Mouse (Mus musculus): ENCODE measurements around the gene Ube2k.
A peak's percentile ranks its signal among the peaks of the same experiment; 100 is the strongest.

The Ube2k gene

GRCm38 (mm10) chr5:65538121-65538520, 1.1 kb downstream of the Ube2k start:
- peak; percentile 46 for DNase-seq (ENCODE audit: low spot score)

GRCm38 (mm10) chr5:65538829-65539228, 1.8 kb downstream of the Ube2k start:
- DNase-seq (ENCODE audit: low spot score), result peak; percentile 55

GRCm38 (mm10) chr5:65539786-65540185, 2.8 kb downstream of the Ube2k start:
- no peak for DNase-seq (ENCODE audit: low spot score)

GRCm38 (mm10) chr5:65541889-65542288, 4.9 kb downstream of the Ube2k start:
- no peak for DNase-seq (ENCODE audit: low spot score)

GRCm38 (mm10) chr5:65543491-65543890, 6.5 kb downstream of the Ube2k start:
- no peak for DNase-seq (ENCODE audit: low spot score)

- DNase-seq (ENCODE audit: low spot score), result no peak
Measured at GRCm38 (mm10) chr5:65544616-65545015, 7.6 kb downstream of the Ube2k start.

GRCm38 (mm10) chr5:65549677-65550076, 12.6 kb downstream of the Ube2k start:
- DNase-seq (ENCODE audit: low spot score), result peak; percentile 85

- DNase-seq (ENCODE audit: low spot score), result no peak
Measured at GRCm38 (mm10) chr5:65557109-65557508, 20.1 kb downstream of the Ube2k start.

GRCm38 (mm10) chr5:65561125-65561893, 24.3 kb downstream of the Ube2k start:
- DNase-seq (ENCODE audit: low spot score), result no peak

GRCm38 (mm10) chr5:65565486-65565885, 28.5 kb downstream of the Ube2k start:
- DNase-seq (ENCODE audit: low spot score), result no peak

GRCm38 (mm10) chr5:65574876-65575275, 37.8 kb downstream of the Ube2k start:
- DNase-seq (ENCODE audit: low spot score), result peak; percentile 49

- peak; percentile 79 for DNase-seq (ENCODE audit: low spot score)
Measured at GRCm38 (mm10) chr5:65575896-65576295, 38.9 kb downstream of the Ube2k start.

- DNase-seq (ENCODE audit: low spot score), result no peak
Measured at GRCm38 (mm10) chr5:65578545-65578944, 41.5 kb downstream of the Ube2k start.

GRCm38 (mm10) chr5:65586291-65586690, 49.3 kb downstream of the Ube2k start:
- DNase-seq (ENCODE audit: low spot score), result no peak

- no peak for DNase-seq (ENCODE audit: low spot score)
Measured at GRCm38 (mm10) chr5:65590199-65590598, 53.2 kb downstream of the Ube2k start.

GRCm38 (mm10) chr5:65592421-65592820, 55.4 kb downstream of the Ube2k start:
- DNase-seq (ENCODE audit: low spot score), result no peak

GRCm38 (mm10) chr5:65599681-65600080, 62.6 kb downstream of the Ube2k start:
- no peak for DNase-seq (ENCODE audit: low spot score)

GRCm38 (mm10) chr5:65606820-65607219, 69.8 kb downstream of the Ube2k start:
- peak; percentile 22 for DNase-seq (ENCODE audit: low spot score)

- DNase-seq (ENCODE audit: low spot score), result no peak
Measured at GRCm38 (mm10) chr5:65609769-65610168, 72.7 kb downstream of the Ube2k start.

GRCm38 (mm10) chr5:65610541-65610940, 73.5 kb downstream of the Ube2k start:
- no peak for DNase-seq (ENCODE audit: low spot score)

GRCm38 (mm10) chr5:65613152-65613924, 76.3 kb downstream of the Ube2k start:
- DNase-seq (ENCODE audit: low spot score), result no peak

GRCm38 (mm10) chr5:65624340-65624739, 87.3 kb downstream of the Ube2k start:
- DNase-seq (ENCODE audit: low spot score), result no peak

- peak; percentile 76 for DNase-seq (ENCODE audit: low spot score)
Measured at GRCm38 (mm10) chr5:65638896-65639295, 101.9 kb downstream of the Ube2k start.

All from adipocyte (in vitro differentiated cells).